Mouse (Mus musculus): Measurements from ENCODE around the gene Rasgrp3. TPM values are rescaled to one million over a fixed set of nuclear protein-coding genes. Genes with fewer than 3 reads are reported as not detected.

The Rasgrp3 gene
- total and polyA plus RNA-seq, 2 experiments from 2014 or later = 4.8 to 8.1 TPM

DNA sequence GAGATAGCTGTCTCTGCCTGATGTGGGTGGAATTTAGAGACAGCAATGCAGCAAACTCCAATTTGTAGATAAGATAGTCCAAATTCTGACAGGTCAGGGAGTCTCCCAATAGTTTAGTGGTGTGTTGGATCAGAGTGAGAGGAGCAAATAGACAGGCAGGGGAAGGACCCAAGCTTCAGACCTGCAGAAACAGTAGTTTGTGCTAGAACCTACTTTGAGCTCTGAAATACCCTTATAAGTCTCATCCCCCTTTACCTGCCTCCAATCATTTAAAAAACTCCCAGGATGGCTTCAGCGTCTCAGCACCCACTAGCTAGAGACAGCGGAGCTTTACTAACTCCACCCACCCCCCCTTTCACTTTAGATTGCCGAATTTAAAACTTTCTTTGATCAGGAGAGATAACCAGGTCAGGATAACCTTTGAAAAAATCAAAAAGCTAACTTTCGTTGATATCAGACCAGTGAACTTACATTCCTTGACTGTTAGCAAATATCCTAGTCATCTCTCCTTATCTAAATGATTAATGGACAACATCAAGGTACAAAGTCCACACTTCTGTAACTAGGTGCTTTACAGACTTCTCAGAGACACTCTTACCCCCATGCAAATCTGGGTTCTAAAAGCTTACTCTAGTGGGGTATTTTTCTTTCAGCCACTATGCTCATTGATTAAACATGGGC, 41.2 kb downstream of the Rasgrp3 start:
- H3K4me2 ChIP-seq (ENCODE audit: low read depth, low read length, poor library complexity, severe bottlenecking) = no peak overlapping the region
- no peaks in the 10 kb centered on the region for H3K27me3 ChIP-seq (ENCODE audit: insufficient read depth, low read length)
- 80% methylated on average over 4 of the region's 4 CpGs for WGBS
- H3K27ac ChIP-seq (ENCODE audit: low read depth, low read length) = no peak overlapping the region
- no peaks in the 10 kb centered on the region for H3K36me3 ChIP-seq (ENCODE audit: insufficient read depth, low read length)
- TF ChIP-seq CTCF (IDR thresholded peaks at IDR 0.05) = no peak
- H3K9ac ChIP-seq (replicated peaks; ENCODE audit: low read length, poor library complexity, severe bottlenecking) = no peak overlapping the region
- H3K9me3 ChIP-seq (ENCODE audit: low read length) = no peaks in the 10 kb centered on the region
- H3K4me1 ChIP-seq (ENCODE audit: insufficient read depth, low read length) = no peaks in the 10 kb centered on the region
- ATAC-seq (ENCODE audit: low FRiP score) = no peak
- DNase-seq (ENCODE audit: low spot score) = no peak
- H3K4me3 ChIP-seq (ENCODE audit: low read depth, low read length) = no peak overlapping the region

DNA sequence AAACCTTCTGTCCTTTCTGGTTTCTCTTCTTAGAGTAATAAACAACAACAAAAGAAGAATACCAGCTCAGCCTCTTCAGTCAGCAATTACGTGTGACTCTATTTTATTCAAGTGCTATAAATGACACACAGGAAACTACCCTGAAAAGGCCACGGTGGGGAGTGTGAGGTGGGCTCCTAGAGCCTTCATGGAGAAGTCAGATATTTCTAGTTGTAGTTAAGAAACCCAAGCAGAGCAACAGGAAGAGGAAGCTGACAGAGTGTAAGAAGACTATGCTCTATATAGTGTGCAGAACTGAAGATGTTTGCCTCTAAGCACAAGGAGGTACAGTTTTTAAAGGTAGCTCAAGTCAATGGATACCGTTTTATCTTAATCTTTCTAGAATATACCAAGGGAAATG, 42.0 kb downstream of the Rasgrp3 start:
- Histone ChIP-seq H3K36me3 (ENCODE audit: insufficient read depth, low read length) (no peaks in the 10 kb centered on the region), H3K27ac (ENCODE audit: low read depth, low read length) (no peak overlapping the region), H3K9ac (replicated peaks; ENCODE audit: low read length, poor library complexity, severe bottlenecking) (no peak overlapping the region), H3K9me3 (ENCODE audit: low read length) (no peaks in the 10 kb centered on the region), H3K27me3 (ENCODE audit: insufficient read depth, low read length) (no peaks in the 10 kb centered on the region), H3K4me3 (ENCODE audit: low read depth, low read length) (no peak overlapping the region), H3K4me1 (ENCODE audit: insufficient read depth, low read length) (no peaks in the 10 kb centered on the region), H3K4me2 (ENCODE audit: low read depth, low read length, poor library complexity, severe bottlenecking) (no peak overlapping the region)
- DNase-seq (ENCODE audit: low spot score) (no peak), ATAC-seq (ENCODE audit: low FRiP score) (no peak)
- no peak for TF ChIP-seq CTCF (IDR thresholded peaks at IDR 0.05)
- 78% methylated on average over 3 of the region's 3 CpGs for WGBS

DNA sequence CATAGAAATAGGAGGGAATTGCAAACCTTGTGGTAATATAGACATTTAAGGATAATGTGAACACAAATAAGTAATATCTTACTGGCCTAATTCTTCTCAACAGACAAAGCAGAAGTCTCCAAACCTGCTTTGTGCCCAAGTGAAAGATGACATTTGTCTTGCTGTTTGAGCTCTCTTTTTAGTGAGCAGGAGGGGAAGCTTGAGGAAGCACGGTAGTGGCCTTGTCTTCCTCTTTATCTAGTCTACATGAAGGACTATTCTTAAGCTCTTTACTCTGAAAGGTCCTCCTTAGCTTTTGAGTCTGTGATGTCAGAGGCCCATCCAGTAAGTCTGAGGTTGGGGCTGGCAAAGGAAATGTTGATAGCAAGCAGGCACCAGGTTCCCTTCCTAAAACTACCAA, 43.1 kb downstream of the Rasgrp3 start:
- Histone ChIP-seq H3K9ac (replicated peaks; ENCODE audit: low read length, poor library complexity, severe bottlenecking) (no peak overlapping the region), H3K9me3 (ENCODE audit: low read length) (no peaks in the 10 kb centered on the region), H3K4me1 (ENCODE audit: insufficient read depth, low read length) (no peaks in the 10 kb centered on the region), H3K27me3 (ENCODE audit: insufficient read depth, low read length) (no peaks in the 10 kb centered on the region), H3K27ac (ENCODE audit: low read depth, low read length) (no peak overlapping the region), H3K4me2 (ENCODE audit: low read depth, low read length, poor library complexity, severe bottlenecking) (no peak overlapping the region), H3K36me3 (ENCODE audit: insufficient read depth, low read length) (no peaks in the 10 kb centered on the region), H3K4me3 (ENCODE audit: low read depth, low read length) (no peak overlapping the region)
- TF ChIP-seq CTCF (IDR thresholded peaks at IDR 0.05) = no peak
- no peak for DNase-seq (ENCODE audit: low spot score)
- WGBS = 74% methylated on average over 1 of the region's 1 CpGs
- no peak for ATAC-seq (ENCODE audit: low FRiP score)

DNA sequence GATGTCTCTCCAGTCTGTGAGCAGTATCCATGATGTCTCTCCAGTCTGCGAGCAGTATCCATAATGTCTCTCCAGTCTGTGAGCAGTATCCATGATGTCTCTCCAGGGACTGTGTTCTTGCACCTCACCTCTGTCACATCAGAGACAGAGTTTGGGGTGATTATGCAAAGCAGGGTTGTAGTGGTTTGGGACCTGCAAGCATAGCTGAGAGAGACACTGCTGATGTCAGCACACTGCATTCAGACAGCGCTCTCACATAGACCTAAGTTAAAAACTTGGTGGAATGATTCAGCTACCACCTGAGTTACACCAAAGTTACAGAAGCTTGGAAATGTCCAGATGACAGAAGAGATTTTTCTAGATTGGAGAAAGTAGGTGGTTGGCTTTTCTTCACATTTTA, 44.0 kb downstream of the Rasgrp3 start:
- Histone ChIP-seq H3K27ac (ENCODE audit: low read depth, low read length) (no peak overlapping the region), H3K9ac (replicated peaks; ENCODE audit: low read length, poor library complexity, severe bottlenecking) (no peak overlapping the region), H3K27me3 (ENCODE audit: insufficient read depth, low read length) (no peaks in the 10 kb centered on the region), H3K36me3 (ENCODE audit: insufficient read depth, low read length) (no peaks in the 10 kb centered on the region), H3K4me3 (ENCODE audit: low read depth, low read length) (no peak overlapping the region), H3K9me3 (ENCODE audit: low read length) (no peaks in the 10 kb centered on the region), H3K4me1 (ENCODE audit: insufficient read depth, low read length) (no peaks in the 10 kb centered on the region), H3K4me2 (ENCODE audit: low read depth, low read length, poor library complexity, severe bottlenecking) (no peak overlapping the region)
- DNase-seq (ENCODE audit: low spot score) (no peak), ATAC-seq (ENCODE audit: low FRiP score) (no peak)
- TF ChIP-seq CTCF (IDR thresholded peaks at IDR 0.05) = no peak
- WGBS = 95% methylated on average over 2 of the region's 2 CpGs

DNA sequence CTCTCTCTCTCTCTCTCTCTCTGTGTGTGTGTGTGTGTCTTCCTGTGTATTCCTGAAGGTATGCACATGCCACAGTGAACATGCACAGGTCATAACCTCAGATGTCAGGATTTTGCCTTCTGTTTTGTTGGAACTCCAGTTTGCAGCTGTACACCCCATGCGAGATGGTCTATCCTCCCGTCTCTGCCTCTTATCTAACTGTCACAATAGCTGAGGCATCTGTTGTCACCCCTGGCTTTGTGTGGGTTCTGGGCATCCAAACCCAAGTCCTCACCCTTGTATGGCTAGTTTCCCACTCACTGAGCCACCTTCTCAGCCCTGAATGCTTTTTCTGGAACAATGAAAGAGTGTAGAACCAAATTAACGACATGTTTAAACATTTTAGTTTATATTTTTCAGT, 44.7 kb downstream of the Rasgrp3 start:
- no peak for ATAC-seq (ENCODE audit: low FRiP score)
- 79% methylated on average over 3 of the region's 3 CpGs for WGBS

DNA sequence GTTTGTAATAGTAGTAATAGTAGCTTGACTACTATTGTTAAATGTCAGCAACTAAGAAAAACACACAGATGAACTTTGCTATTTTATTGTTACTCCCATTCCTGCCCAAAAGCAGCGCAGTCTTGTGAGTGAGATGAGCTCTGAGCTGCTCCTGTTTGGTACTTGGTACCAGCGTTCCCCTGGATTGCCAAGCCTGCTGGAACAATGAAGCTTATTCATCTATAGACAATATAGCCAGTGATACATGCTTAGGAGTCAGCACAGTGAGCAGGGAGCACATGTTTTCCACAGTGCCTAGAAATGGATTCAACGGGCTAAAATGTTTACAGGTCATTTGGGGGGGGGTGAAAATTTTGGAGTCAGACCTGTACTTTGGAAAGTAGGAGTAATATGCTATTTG, 50.5 kb downstream of the Rasgrp3 start:
- no peak for DNase-seq (ENCODE audit: low spot score)
- no peaks in the 10 kb centered on the region for H3K27me3 ChIP-seq (ENCODE audit: insufficient read depth, low read length)
- H3K27ac ChIP-seq (ENCODE audit: low read depth, low read length) = no peak overlapping the region
- no peak for TF ChIP-seq CTCF (IDR thresholded peaks at IDR 0.05)
- ATAC-seq (ENCODE audit: low FRiP score) = no peak
- H3K4me3 ChIP-seq (ENCODE audit: low read depth, low read length) = no peak overlapping the region
- H3K9me3 ChIP-seq (ENCODE audit: low read length) = no peaks in the 10 kb centered on the region
- no peaks in the 10 kb centered on the region for H3K4me1 ChIP-seq (ENCODE audit: insufficient read depth, low read length)
- H3K36me3 ChIP-seq (ENCODE audit: insufficient read depth, low read length) = no peaks in the 10 kb centered on the region
- no peak overlapping the region for H3K9ac ChIP-seq (replicated peaks; ENCODE audit: low read length, poor library complexity, severe bottlenecking)
- WGBS = 71% methylated on average over 3 of the region's 3 CpGs
- no peak overlapping the region for H3K4me2 ChIP-seq (ENCODE audit: low read depth, low read length, poor library complexity, severe bottlenecking)

More for the DNA sequence above, 44.7 kb downstream of the Rasgrp3 start:
- Histone ChIP-seq H3K36me3 (ENCODE audit: insufficient read depth, low read length) (no peaks in the 10 kb centered on the region), H3K27ac (ENCODE audit: low read depth, low read length) (no peak overlapping the region), H3K4me3 (ENCODE audit: low read depth, low read length) (no peak overlapping the region), H3K4me1 (ENCODE audit: insufficient read depth, low read length) (no peaks in the 10 kb centered on the region), H3K9ac (replicated peaks; ENCODE audit: low read length, poor library complexity, severe bottlenecking) (no peak overlapping the region), H3K27me3 (ENCODE audit: insufficient read depth, low read length) (no peaks in the 10 kb centered on the region), H3K4me2 (ENCODE audit: low read depth, low read length, poor library complexity, severe bottlenecking) (no peak overlapping the region), H3K9me3 (ENCODE audit: low read length) (no peaks in the 10 kb centered on the region)
- no peak for DNase-seq (ENCODE audit: low spot score)
- no peak for TF ChIP-seq CTCF (IDR thresholded peaks at IDR 0.05)
